Mouse (Mus musculus) frontal cortex, postnatal 25 days (tissue): ENCODE data around the gene Cenpo.
A peak's percentile ranks its signal among the peaks of the same experiment; 100 is the strongest.
"Not testable (repeated sequence)": the region's sequence is repeated elsewhere in the genome, so short reads cannot be mapped to it uniquely, and the experiment has no call there.

ENCODE experiments used
- DNase-seq, 2 experiments: peaks; one replicate each; pipeline ENCODE4 v3.0.0; 2022; ENCODE audit warnings: low spot score in 2 of 2

Gene Cenpo

GRCm38 (mm10) chr12:4233572-4234508 lies at the start of gene Cenpo, which contains the start of gene Ptrhd1:
Gene Cenpo (minus strand): TSS chr12:4234294.
Gene Ptrhd1 (plus strand): TSS chr12:4234027.
- peak; percentile 94 to 96 for DNase-seq

GRCm38 (mm10) chr12:4279878-4280277 lies 45.8 kb upstream of the Cenpo start:
- DNase-seq: no peak

GRCm38 (mm10) chr12:4278978-4279755 lies 45.1 kb upstream of the Cenpo start:
- no peak for DNase-seq

GRCm38 (mm10) chr12:4271078-4271477 lies 37.0 kb upstream of the Cenpo start:
- no peak for DNase-seq

- DNase-seq: no peak
Measured at GRCm38 (mm10) chr12:4267765-4268164, 33.7 kb upstream of the Cenpo start.

GRCm38 (mm10) chr12:4252742-4253655 lies 18.9 kb upstream of the Cenpo start:
- no peak for DNase-seq

- DNase-seq: no peak
Measured at GRCm38 (mm10) chr12:4249786-4250185, 15.7 kb upstream of the Cenpo start.

- DNase-seq: no peak
Measured at GRCm38 (mm10) chr12:4245742-4246141, 11.6 kb upstream of the Cenpo start.

GRCm38 (mm10) chr12:4243805-4244204 lies 9.7 kb upstream of the Cenpo start:
- no peak for DNase-seq

- DNase-seq: not testable (repeated sequence)
Measured at GRCm38 (mm10) chr12:4240281-4240680, 6.2 kb upstream of the Cenpo start.

- DNase-seq: no peak
Measured at GRCm38 (mm10) chr12:4237481-4237880, 3.4 kb upstream of the Cenpo start.

- no peak for DNase-seq
Measured at GRCm38 (mm10) chr12:4232777-4233176, 1.3 kb downstream of the Cenpo start.

GRCm38 (mm10) chr12:4230156-4230555 lies 3.9 kb downstream of the Cenpo start:
- DNase-seq: no peak

- DNase-seq: no peak
Measured at GRCm38 (mm10) chr12:4212908-4213307, 21.2 kb downstream of the Cenpo start.

- DNase-seq: peak in 1 of 2 experiments; percentile 5
Measured at GRCm38 (mm10) chr12:4211174-4211573, 22.9 kb downstream of the Cenpo start.

GRCm38 (mm10) chr12:4209196-4209595 lies 24.9 kb downstream of the Cenpo start:
- DNase-seq: no peak

GRCm38 (mm10) chr12:4208405-4209133 lies 25.5 kb downstream of the Cenpo start:
- peak; percentile 53 to 61 for DNase-seq

- DNase-seq: peak in 1 of 2 experiments; percentile 3
Measured at GRCm38 (mm10) chr12:4206106-4206505, 28.0 kb downstream of the Cenpo start.

GRCm38 (mm10) chr12:4202206-4202605 lies 31.9 kb downstream of the Cenpo start:
- peak in 1 of 2 experiments; percentile 2 for DNase-seq

- peak in 1 of 2 experiments; percentile 11 for DNase-seq
Measured at GRCm38 (mm10) chr12:4201454-4202200, 32.5 kb downstream of the Cenpo start.
